Mouse (Mus musculus) G1E-ER4 (cell line): ENCODE results near the gene Aldh3b1. TPM values are rescaled to one million over a fixed set of nuclear protein-coding genes. Genes with fewer than 3 reads are reported as not detected.

Experiments
- GATA1 ChIP-seq: IDR thresholded peaks from one replicate; pipeline ENCODE4 v1.8.0; 2012; ENCODE audit warnings: low read length, inconsistent platforms
- polyA plus RNA-seq: library from polyadenylated mRNA; stranded (reverse); fragments of >175 nt; gene quantifications from 2 replicates; pipeline ENCODE4 v1.2.3, GENCODE M21; 2012

Gene Aldh3b1
- polyA plus RNA-seq, 1 experiment, result not detected

DNA sequence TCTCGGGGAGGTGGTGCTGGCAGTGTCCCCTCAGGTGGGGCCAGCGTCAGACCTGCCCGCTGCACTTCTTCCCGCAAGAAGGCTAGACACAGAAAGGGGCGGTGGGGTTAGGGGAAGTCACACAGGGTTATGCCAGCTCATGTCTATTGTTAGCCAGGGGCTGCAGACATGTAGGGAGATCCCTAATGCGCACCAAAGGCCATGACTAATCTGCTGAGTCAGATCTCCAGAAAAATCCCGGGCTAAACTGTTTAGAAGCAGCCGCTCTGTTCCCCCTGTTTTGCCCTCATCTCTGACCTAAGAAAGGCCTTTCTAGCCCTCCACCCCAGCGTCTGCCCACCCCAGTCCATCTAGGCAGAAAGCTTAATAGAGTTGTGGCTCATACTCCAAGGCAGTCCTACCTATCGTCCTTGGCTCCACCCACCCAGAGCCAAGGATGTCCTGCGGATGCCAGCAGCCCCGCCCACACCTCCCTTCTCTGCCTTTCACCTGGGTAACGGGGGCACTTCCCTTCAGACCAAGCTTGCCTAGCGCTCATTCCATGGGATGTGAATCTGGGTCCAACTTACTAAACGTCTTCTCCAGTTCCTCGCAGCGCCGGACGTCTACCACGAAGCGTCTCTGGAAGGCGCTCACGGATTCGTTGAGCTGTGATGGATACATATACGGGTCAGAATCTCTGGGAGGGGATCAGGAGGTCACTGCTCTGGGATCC is 25.8 kb downstream of the Aldh3b1 start:
- no peak for TF ChIP-seq GATA1

GRCm38 (mm10) chr19:3902966-3903365 is 26.6 kb downstream of the Aldh3b1 start:
- TF ChIP-seq GATA1, result no peak

GRCm38 (mm10) chr19:3899618-3900017 is 30.0 kb downstream of the Aldh3b1 start:
- no peak for TF ChIP-seq GATA1

DNA sequence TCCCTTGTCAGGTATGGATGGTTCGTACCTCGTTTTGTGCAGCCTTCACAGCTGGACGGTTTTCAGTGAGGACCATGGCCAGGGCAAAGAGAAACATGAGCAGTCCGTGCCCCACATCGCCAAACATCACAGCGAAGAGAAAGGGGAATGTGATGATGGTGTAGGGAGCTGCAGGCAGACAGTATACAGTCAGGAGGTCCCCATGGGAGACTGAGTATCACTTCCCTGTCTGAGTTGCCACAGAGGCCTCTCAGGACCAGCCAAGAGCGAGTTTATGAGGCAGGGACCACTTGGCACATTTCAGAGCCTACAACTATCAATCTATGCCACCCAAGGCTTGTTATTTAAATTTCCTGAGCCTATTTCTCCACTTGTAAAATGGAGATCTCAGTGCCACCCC is 30.7 kb downstream of the Aldh3b1 start:
- no peak for TF ChIP-seq GATA1

DNA sequence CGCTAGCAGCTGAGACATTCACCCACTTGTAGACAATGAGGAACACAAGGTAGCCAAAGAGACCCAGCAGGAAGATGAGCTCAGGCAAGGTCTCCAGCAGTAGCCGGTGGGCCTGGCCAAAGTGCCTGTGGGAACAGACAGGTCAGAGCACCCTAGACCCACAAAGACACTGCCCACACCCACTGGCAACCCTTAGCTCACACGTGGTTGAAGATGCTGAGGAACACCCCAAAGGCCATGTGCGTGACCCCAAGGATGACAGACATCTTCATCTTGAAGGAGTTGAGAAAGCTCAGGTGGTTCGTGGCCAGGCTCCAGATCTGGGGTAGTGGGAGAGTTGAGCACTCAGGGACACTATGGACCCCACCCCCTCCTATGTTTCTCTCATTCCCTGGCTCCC is 32.1 kb downstream of the Aldh3b1 start:
- no peak for TF ChIP-seq GATA1

- no peak for TF ChIP-seq GATA1
These were observed 33.4 kb downstream of the Aldh3b1 start for GRCm38 (mm10) chr19:3896208-3896607.

- no peak for TF ChIP-seq GATA1
These were observed 34.4 kb downstream of the Aldh3b1 start for GRCm38 (mm10) chr19:3895171-3895631.

DNA sequence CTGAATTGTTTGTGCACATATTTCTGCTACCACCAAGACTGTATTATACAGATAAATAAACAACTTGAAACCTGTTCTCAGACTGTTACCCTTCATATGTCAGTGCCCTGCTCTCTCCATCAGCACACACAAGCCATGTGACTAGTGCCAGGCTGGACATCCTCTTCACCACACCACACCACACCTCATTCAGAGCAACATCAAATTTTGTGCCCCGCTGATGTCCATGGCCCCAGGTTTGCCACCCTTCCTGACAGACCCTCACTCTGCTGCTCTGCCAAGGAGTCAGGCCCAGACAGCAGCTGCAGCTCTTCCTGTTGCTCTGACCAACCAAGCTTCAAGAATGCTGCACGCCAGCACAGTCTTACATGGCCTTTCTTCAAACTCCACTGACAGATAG is 35.3 kb downstream of the Aldh3b1 start:
- no peak for TF ChIP-seq GATA1

DNA sequence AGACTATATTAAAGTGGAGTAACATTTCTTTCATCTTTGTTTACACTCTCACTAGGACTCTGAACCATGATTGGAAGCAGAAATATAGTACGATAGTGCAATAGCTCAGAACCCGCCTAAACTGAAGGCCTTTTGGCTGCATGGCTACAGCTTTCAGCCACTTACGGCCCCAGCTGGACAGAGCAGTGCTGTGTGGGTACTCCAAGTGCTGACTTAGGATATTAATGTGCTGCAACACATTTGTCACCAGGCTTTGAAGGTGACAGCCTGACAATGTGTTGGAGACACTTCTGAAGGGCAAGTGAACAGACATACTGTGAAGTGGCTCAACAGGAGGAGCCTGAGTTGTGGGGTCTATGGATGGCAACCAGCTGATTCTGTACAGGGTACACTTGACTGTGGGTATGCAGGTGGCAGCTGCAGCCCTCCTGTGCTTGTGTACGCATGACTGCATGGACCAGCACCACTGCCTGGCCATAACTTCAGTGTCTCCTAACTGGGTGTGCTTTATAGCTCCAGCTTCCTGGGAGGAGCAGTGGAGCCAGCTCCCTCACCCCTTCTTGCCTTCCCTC is 36.0 kb downstream of the Aldh3b1 start:
- TF ChIP-seq GATA1, result no peak

GRCm38 (mm10) chr19:3890181-3890580 is 39.4 kb downstream of the Aldh3b1 start:
- no peak for TF ChIP-seq GATA1

DNA sequence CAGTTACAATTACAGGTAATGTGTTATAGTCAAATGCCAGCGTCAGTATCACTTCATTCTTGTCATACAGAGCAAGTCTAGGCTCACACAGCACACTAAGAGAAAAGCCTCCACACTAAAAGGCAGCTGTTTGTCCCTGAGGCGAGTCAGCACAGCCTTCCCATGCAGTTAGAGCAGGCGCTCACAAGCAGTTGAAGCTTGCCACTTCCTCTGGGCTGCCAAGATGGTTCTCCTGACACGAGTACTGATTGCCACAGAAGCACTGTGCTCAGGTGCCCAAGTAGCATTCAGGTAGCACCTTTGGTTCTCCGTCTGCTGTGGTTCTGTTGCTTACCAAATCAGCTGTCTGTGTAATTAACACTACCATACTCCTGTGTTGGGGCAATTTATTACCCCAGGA is 40.5 kb downstream of the Aldh3b1 start:
- no peak for TF ChIP-seq GATA1

DNA sequence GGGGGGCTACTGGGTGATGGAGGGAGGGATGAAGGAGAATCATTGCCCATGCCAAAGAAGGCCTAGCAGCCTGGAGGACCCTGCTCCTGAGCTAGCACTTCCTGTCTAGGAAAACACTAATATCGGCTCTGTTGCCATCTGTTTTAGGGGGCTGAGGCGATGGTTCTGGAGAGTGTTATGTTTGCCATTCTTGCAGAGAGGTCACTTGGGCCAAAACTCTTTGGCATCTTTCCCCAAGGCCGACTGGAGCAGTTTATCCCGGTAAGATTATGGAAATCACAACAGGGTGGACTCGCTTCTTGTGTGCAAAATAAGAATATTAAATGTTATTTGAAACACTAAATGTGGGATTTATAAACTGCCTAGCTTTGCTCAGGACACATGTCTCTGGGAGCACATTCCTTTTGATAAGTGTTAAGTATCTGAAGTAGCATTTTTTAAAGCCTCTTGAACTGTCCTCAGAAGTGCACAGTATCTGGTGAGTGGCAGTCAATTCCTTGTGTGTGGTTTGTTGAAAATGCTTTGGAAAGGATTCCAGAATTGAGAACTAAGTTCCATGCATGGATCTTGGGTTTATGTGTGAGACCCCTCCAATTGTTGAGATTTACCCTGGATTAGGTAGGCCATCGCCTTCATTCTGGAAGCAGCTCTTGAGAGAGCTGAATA is 45.1 kb downstream of the Aldh3b1 start:
- TF ChIP-seq GATA1, result no peak

DNA sequence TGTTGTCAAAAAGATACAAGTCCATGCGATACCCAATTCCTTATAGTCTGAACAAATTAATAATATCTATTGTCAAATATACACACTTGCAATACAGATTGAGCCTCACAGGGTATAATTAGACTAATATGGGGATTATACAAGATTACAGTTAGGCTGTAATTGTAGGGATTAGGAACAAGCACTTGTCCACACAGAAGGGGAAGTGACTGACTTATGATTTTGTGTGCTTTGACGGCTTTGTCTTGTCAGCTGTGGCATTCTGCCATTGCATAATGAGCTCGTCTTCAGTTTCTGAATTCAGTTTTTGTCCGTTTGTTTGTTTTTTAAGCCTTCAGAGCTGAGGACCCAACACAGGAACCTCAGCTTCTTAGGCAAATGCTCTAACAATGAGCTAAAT is 47.4 kb downstream of the Aldh3b1 start:
- no peak for TF ChIP-seq GATA1

GRCm38 (mm10) chr19:3880054-3880848 is 49.4 kb downstream of the Aldh3b1 start:
- TF ChIP-seq GATA1, result no peak

DNA sequence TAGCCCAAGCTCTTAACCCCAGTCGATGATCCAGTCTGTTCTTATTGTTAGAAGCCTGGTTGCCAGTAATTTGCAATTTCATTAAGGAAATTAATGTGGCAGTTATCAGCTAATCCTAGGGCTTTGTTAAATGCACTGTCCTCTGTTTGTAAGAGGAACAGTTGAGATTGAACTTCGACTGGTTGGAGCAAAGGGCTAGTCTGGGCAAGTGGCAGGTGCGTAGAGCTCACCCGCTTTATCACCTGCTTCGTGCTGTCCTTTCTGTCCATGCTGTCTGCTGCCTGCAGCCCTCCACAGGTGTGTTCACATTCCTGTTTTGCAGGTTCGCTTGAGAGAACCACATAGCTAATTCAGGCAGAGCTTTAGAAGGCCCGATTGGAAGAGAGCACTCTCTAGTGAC is 54.6 kb downstream of the Aldh3b1 start:
- TF ChIP-seq GATA1, result no peak

DNA sequence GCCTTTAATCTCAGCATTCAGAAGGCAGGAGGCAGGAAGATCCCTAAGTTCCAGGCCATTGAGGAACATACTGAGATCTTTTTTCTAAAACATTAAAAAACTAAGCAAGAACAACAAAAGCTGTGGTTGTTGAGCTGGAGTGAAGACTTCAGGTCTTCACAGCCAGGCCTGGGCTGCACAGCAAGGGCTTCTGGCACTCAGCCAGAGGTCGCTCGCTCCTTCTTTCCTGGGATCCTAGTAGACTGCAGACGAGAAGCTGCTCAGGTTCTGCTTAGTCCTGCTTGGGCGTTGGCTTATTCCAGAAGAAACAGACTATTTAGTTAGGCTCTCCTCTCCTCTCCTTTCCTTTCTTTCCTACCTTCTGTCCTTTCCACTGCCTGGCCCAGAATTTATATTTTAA is 57.2 kb downstream of the Aldh3b1 start:
- no peak for TF ChIP-seq GATA1
